Mouse (Mus musculus): ENCODE results near the gene Nr1h5. TPM values are rescaled to one million over a fixed set of nuclear protein-coding genes. Genes with fewer than 3 reads are reported as not detected.

Gene Nr1h5
- not detected for total RNA-seq (2021)
- long read RNA-seq, experiment 1 = 0 reads
- long read RNA-seq, experiment 2 = 0 reads

DNA sequence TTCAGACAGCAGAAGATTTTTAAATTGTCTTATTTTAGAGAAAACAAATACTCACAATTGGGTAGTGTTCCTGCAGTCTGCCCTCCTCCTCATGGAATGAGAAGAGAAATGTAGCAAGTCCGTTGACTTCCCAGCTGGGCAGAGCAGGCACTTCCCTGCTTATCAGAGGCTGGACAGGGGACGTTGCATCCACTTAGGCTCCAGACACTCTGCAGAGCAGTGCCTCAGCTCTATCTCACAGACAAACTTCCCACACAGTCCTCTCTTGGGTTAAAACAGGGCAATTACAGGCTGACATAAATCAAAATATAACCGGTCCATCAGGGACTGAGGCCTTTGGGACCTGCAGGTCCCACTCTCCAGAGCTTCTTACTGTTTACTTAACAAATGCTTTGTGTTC lies at the start of gene Nr1h5:
TSS of gene Nr1h5 (minus strand) at position 101 of the 400 bp plus-strand sequence.
- no peak for DNase-seq
- intact Hi-C loops (cut with DNase I; ENCODE audit: low total_unique reads) = no loop called here

DNA sequence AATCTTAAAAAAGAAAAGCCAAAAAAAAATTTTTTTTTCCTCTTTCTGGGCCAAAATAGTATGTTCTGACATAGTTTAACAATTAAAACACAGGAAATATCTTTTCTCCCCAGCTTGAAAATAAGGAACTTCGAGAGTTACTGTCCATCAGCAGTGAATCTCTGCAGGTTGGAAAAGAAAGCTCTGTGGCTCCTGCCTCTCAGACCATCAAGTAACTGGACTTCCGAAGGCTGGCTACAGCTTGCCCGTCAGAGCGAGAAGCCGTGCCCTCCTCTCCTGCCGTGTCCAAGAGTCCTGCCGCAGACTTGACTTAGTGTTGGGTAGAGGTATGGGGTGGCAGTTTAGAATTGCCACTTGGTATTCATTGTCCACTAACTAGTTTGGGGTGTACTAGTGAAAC lies 37.7 kb upstream of the Nr1h5 start:
- DNase-seq = no peak
- intact Hi-C loops (cut with DNase I; ENCODE audit: low total_unique reads) = no loop called here

DNA sequence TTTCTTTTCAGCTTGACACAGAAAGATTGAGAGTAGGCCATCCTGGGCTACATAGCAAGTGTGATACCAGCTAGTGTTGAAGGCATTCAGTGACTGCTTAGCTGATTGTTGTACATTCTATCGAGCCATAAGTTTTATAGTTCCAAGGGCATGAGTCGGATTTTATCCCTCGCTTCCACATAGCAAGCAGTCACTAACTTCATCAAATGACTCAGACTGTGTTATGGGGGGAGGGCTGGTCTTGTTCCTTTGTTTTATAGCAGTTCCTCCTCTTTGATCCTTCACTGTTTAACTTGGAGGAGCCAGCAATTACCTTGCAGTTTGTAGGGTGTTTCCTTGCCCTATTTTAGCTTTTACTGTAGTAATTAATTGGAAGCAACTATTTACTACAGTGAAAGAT lies 33.7 kb upstream of the Nr1h5 start:
- no peak for DNase-seq

DNA sequence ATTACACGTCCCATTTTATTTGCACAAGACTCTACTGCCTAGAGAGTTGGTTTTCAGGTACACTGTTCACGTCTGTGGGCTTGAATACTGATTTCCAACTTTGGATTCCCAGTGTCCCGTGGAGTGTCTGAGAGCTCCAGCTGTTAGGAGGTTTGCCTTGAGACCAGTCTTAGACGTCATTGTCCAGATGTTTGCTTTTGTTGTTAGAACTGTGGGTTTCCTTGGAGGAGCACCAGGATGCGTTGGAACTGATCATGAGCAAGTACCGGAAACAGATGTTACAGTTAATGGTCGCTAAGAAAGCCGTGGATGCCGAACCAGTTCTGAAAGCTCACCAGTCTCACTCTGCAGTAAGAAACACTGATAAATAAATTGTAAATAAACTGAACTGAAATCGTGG lies 33.1 kb upstream of the Nr1h5 start:
- intact Hi-C loops (cut with DNase I; ENCODE audit: low total_unique reads) = no loop called here
- peak; percentile 26 for DNase-seq

More for the DNA sequence above, 33.7 kb upstream of the Nr1h5 start:
- intact Hi-C loops (cut with DNase I; ENCODE audit: low total_unique reads) = no loop called here

DNA sequence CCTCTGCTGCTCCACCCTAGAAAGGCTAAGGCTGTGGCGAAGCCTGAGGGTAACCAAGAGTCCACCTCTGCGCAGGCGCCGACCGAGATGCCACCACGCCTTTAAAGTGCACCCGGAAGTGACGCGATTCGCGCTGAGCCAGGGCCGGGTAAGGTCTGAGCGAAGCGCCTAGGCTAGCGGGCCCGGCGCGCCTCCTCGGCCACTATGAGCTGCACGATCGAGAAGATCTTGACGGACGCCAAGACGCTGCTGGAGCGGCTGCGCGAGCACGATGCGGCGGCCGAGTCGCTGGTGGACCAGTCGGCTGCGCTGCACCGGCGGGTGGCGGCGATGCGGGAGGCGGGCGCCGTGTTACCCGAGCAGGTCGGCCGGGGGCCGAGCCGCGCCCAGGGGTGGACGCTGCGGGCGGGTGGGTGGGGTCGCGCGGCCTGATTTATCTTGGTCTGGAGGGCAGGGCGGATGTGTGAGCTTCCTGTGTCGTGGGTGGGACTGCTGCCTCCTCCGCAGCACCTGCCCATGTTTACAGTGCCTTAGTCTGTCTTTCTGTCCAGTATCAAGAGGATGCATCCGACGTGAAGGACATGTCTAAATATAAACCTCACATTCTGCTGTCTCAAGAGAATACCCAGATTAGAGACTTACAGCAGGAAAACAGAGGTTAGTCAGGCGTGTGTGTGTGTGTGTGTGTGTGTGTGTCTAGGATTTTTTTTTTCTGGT lies 31.8 kb upstream of the Nr1h5 start, which contains the start of gene Sike1:
TSS of gene Sike1 (plus strand) at position 104 of the 717 bp plus-strand sequence.
- intact Hi-C loops (cut with DNase I; ENCODE audit: low total_unique reads) = no loop called here
- peak; percentile 95 for DNase-seq

DNA sequence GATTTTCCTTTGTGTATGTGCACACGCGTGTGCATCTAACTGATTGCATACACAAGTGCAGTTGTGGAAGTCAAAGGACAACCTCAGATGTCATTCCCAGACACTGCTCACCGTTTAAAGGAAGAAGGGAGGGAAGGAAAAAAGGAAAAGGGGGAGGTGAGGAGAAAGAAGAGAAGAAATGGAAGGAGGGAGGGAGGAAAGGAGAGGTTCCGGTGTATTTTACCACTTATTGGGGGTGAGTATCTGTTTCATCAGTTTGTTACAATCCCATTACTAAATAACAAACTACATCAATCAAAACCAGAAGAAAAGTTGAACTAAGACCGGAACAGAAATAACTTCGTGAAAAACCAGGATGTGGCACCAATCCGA lies 31.3 kb upstream of the Nr1h5 start:
- DNase-seq = no peak

DNA sequence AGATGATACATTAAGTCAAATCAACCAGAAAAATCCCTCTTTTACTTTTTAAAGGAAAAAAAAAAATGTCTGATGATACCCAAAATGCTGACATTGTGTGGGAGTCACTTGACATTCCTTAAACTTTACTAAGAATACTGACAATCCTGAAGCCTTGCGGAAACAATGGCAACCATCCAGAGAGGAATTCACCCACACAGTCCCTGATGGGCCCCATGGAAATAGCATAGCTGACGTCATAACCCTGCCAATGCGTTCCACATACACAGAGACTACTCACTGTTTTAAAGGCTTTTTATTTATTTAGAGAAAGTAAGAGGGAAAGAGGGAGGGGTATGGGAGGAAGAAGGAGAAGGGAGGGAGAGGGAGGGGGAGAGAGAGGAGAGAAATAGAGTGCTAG lies 29.0 kb upstream of the Nr1h5 start:
- DNase-seq = no peak
- intact Hi-C loops (cut with DNase I; ENCODE audit: low total_unique reads) = no loop called here

More for the DNA sequence above, 31.3 kb upstream of the Nr1h5 start:
- intact Hi-C loops (cut with DNase I; ENCODE audit: low total_unique reads) = no loop called here

DNA sequence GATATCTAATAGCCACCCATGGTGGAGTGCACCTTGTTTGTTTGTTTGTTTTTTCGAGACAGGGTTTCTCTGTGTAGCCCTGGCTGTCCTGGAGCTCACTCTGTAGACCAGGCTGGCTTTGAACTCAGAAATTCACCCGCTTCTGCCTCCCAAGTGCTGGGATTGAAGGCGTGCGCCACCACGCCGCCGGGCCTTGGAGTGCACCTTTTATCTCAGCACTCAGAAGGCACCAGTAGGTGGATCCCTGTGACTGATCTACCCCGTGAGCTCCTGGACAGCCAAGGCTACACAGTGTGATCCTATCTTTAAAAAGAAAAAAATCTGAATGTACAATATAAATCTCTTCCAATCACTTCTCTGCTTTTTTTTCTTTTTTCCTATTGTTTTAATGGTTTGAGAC lies 27.1 kb upstream of the Nr1h5 start:
- intact Hi-C loops (cut with DNase I; ENCODE audit: low total_unique reads) = no loop called here
- DNase-seq = no peak

DNA sequence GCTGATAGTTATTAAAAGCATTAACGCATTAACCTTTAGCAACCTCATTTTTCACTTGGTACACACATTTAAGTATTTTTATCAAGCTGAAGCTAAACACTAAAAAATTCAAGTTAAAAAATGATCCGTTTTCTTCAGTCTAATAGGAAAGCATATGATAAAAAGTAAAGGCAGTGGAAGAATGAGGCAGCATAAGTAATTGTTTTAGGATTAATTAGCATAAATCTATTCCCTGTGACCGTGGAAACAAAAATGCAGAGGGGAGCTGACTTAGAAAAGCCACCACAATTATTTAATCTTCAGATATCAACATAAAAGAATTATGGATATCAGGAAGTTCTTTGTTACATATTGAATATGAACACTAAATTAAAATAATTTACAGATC lies 16.4 kb upstream of the Nr1h5 start:
- DNase-seq = no peak
- intact Hi-C loops (cut with DNase I; ENCODE audit: low total_unique reads) = no loop called here

DNA sequence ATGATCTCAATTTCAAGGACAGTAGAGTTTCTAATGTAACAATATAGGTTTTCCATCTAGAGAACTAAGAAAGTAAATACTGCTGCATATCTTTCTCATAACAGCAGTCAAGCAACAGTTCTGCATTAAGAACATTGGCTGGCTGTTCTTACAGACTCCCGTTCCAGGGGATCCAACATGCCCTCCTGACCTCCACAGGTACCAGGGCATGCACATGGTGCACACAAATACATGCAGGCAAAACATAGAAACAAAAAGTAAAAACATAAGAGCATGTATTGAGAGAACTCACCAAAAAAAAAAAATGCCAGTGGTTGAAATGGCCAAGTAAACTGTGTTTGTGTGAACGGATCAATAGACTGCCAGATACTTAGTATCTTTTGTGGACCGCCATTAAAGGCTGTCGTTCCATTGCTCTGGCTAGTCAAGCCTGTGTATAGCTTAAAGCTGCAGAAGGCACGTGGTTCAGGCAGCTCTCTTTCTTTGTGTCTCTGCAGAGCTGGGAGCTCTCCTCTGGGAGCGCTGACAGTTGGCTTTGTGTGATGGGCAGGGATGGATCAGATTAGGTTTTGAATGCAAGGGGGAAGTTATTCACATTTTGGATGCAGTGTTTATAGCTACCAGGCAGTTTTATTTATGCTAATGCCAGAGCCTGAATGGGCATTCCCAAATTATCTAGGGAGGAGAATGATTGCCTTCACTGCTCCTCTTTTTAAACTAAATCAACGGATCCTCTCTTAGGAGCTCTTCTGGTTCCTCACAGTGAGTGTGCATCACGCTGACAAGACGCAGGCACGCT lies 15.8 kb upstream of the Nr1h5 start:
- DNase-seq = no peak
- intact Hi-C loops (cut with DNase I; ENCODE audit: low total_unique reads) = no loop called here

DNA sequence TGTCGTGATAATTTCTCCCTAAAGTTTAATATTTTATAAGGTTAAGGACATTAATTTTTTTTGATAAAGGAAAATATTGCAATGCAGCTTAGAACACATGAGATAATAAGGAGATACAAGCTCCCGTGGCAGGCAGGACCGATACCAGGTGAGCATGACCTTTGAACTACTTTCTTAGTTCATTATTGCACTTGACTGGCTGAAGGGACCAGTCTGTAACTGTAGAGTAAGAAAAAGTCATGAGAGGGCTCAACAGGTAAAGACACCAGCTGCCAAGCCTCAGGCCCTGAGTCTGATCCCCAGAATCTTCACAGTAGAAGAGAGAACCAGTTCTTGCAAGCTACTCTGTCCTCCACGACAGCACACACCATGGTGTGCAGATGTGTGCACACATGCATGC lies 13.0 kb upstream of the Nr1h5 start:
- DNase-seq = no peak
- intact Hi-C loops (cut with DNase I; ENCODE audit: low total_unique reads) = no loop called here

DNA sequence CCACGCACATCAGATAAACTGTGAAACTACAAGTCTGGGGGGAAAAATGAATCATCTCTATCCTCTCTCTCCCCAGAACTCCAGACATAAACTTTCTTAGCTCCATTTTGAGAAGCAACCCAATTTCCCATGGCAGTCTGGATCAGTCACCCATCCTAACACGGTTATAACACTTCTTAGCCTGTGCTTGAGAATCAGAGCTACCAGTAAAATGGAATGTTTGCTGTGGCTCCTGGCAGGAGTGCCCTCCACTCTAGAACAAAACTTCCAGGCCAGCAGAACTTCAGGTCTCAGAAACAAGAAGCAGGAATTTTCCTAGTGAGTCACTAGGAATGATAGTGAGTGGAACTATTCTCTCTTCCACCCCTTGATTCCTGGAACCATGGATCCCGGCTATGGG lies 6.6 kb upstream of the Nr1h5 start:
- intact Hi-C loops (cut with DNase I; ENCODE audit: low total_unique reads) = no loop called here
- no peak for DNase-seq

DNA sequence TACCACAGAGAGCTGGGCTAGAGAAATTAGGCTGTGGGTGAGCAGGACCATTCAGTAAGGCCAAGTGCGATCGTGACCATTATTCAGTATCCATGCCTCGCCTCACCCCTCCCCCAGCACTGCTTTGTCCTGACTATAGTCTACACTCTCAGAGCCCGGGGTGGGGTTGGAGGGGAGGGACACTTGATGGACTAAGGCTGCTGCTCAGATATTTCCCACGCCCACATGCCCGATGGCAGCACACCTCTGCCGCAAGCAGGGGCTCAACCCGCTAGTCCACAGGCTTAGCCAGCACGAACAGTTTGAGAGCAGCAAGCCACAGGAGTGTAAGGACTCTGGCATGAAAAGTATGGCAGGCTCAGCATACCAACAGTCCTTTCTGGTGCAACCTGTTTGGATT lies 6.1 kb upstream of the Nr1h5 start:
- no peak for DNase-seq
- intact Hi-C loops (cut with DNase I; ENCODE audit: low total_unique reads) = no loop called here

DNA sequence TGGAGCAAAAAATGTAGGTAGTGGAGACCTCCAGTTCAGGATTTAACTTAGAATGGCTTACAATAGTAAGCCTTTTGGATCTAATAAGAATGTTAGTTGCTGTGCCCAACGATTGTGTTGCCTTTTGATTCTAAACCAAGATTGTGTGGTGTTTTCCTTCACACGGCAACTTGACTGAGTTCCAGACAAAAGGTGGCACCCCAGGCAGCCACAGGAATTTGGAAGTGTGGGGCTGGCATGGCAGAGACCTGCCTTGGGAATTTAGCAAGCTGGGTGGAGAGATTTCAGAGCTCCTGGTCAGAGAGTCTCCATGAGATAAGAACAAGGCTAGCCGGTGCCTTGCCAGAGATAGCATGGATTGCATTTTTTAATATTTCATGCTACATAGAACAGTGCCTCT lies 8.3 kb downstream of the Nr1h5 start:
- intact Hi-C loops (cut with DNase I; ENCODE audit: low total_unique reads) = no loop called here

DNA sequence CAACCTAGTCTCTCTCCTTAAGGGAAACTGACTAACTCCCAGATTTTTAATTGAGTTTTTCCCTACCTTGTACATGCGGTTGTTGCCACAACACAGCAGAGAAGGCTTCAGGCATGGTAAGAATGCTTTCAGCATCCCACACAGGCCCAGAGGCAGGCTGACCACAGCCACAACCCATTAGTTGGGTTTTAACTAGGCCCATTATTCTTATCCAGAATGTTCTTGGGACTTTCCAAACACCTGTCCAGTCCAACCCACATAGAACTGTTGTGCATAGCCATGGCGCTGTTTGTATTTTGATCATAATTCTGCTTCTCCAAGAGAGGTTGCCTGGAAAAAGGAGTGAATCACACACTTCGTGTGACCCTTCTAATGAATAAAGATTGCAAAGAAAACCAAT lies 8.8 kb downstream of the Nr1h5 start:
- DNase-seq = no peak
- intact Hi-C loops (cut with DNase I; ENCODE audit: low total_unique reads) = no loop called here

More for the DNA sequence above, 8.3 kb downstream of the Nr1h5 start:
- DNase-seq = no peak

DNA sequence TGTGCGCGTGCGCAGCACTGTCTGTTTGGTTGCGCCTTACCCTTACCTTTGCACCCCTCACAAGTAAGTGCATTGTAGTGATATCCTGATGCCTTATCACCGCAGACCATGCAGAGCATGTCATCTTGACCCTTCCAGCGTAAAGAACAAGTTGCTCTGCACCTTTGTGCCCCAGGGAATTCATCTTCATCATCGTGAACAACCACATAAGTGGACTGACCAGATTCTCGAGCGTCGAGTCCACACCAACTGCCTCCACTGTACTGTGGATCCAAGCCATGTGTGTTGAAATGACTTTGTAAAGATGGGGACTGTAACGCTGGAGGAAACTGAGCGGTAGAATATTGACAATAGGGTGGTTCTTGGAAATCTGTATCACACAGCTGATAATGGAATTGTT lies 9.5 kb downstream of the Nr1h5 start:
- intact Hi-C loops (cut with DNase I; ENCODE audit: low total_unique reads) = no loop called here
- no peak for DNase-seq

DNA sequence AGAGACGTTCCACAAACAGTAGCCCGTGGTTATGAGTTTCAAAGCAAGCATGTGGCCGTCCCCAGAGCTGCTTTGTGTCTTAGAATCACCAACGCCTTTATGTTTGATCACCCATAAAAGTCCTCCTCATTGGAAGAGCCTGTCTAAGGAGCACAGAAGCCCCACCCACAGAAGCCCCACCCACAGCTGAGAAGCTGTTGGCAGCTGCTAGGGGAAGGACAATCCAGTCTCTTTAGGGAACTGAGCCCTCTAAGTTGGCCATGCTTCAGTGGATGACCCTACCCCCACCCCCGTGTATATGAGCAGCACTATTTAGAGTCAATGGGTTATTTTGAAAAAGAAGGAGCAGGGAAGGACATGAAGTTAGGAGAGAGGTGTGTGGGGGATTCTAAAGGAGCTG lies 17.1 kb downstream of the Nr1h5 start:
- DNase-seq = no peak
- intact Hi-C loops (cut with DNase I; ENCODE audit: low total_unique reads) = no loop called here

DNA sequence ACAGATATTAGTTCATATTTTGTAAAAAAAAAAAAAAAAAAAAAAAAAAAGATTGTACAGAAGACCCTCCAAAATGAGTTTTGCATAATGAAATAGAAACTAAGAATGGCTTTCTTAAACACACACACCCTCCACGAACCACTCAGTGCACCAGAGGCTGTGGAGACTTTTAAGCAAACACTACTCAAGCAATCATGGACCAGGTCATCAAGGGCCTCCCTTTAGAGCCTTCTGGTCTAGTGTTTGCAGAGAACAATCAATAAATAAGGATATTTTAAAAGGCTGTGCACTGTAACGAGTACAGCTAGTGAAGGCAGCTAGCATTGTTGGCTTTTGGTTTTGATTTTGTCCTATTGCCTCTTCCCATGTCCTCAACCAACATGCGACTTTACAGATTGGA lies 17.6 kb downstream of the Nr1h5 start:
- intact Hi-C loops (cut with DNase I; ENCODE audit: low total_unique reads) = no loop called here

DNA sequence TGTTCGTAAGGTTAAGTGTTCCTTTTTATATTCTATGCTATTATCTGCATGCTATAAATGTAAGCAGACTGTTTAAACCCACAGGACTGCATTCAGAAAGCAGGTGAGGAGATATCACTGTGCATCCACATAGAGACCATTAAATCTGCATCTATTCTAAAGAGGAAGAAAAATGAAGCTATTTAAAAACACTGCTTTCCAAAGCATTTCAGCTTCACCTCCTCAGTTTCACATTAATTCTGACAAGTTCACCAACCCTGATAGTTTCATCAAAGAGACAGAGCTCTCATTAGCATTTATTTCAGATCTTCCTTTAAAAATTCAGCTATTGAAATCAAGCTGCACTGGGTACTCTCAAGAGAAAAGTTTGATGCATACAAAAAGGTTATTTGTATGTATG lies 25.8 kb downstream of the Nr1h5 start:
- intact Hi-C loops (cut with DNase I; ENCODE audit: low total_unique reads) = no loop called here
- DNase-seq = no peak

More for the DNA sequence above, 17.6 kb downstream of the Nr1h5 start:
- DNase-seq = no peak

DNA sequence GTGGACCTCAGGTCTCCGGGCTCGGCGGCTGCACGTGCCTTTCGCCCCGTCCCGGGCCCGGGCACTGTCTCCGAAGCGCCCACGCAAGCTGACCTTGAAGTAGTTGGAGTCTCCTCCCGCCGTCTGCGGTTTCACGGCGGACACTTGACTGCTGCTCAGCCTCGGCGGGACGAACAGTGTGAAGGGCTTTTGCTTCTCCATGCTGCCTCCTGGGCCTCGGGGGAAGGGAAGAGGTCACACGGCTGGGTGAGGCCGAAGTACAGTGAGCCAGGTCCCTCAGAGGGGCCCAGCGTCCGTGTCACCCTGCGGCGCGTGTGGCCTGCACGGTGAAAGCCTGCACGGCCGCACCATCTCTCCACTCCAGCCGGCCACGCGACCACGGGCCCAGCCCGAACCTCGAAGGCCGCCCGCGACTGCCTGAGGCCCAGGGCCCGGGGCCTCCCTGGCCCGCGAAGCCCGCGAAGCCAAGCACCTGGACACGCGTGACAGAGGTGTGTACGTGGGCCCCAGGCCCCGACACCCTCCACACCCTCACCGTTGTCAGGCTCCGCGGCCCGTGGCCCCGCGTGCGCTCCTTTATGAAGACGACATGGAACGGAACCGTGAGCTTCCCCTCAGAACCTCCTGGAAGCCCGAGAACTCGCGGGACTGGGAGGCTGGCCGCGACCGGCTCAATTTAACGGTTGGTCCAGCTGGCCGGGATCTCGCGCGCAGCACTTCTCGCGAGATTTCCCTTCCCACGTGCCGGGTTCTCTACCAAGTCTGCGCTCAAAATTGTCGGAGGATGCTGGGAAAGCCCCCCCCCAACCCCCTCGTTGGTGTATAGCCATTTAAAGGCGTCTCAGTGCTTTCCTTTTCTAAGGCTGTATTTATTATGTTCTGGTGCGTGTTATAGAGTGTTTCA lies 28.2 kb downstream of the Nr1h5 start, which contains the start of gene Sycp1:
TSS of gene Sycp1 (minus strand) at position 650 of the 904 bp plus-strand sequence.
- no peak for DNase-seq
- intact Hi-C loops (cut with DNase I; ENCODE audit: low total_unique reads) = no loop called here
